Mouse (Mus musculus) urinary bladder, postnatal 25 days (tissue): ENCODE measurements around the gene Rpl12.

Experiments used
- DNase-seq: peaks from one replicate; pipeline ENCODE4 v3.0.0; 2022; ENCODE audit warnings: low spot score

Rpl12 gene

GRCm38 (mm10) chr2:32961192-32961995 is at the start of gene Rpl12, which contains the start of gene Lrsam1:
Rpl12 (plus strand) TSS chr2:32961559.
Lrsam1 (minus strand) TSS chr2:32961614.
- DNase-seq, result peak; percentile 93

- DNase-seq, result no peak
Observed at GRCm38 (mm10) chr2:32911639-32912182, 49.6 kb upstream of the Rpl12 start.

GRCm38 (mm10) chr2:32912210-32912804 is 49.1 kb upstream of the Rpl12 start:
- DNase-seq, result peak; percentile 85

- DNase-seq, result no peak
Observed at GRCm38 (mm10) chr2:32914362-32914761, 47.0 kb upstream of the Rpl12 start.

- no peak for DNase-seq
Observed at GRCm38 (mm10) chr2:32914896-32915295, 46.5 kb upstream of the Rpl12 start.

GRCm38 (mm10) chr2:32917526-32917925 is 43.8 kb upstream of the Rpl12 start:
- DNase-seq, result no peak

- no peak for DNase-seq
Observed at GRCm38 (mm10) chr2:32918391-32918790, 43.0 kb upstream of the Rpl12 start.

- DNase-seq, result no peak
Observed at GRCm38 (mm10) chr2:32921235-32921634, 40.1 kb upstream of the Rpl12 start.

- DNase-seq, result no peak
Observed at GRCm38 (mm10) chr2:32921801-32922380, 39.5 kb upstream of the Rpl12 start.

- DNase-seq, result no peak
Observed at GRCm38 (mm10) chr2:32922564-32922963, 38.8 kb upstream of the Rpl12 start.

- no peak for DNase-seq
Observed at GRCm38 (mm10) chr2:32923551-32924250, 37.7 kb upstream of the Rpl12 start.

GRCm38 (mm10) chr2:32924306-32924844 is 37.0 kb upstream of the Rpl12 start:
- DNase-seq, result no peak

- no peak for DNase-seq
Observed at GRCm38 (mm10) chr2:32926330-32927075, 34.9 kb upstream of the Rpl12 start.

GRCm38 (mm10) chr2:32927624-32928234 is 33.6 kb upstream of the Rpl12 start:
- no peak for DNase-seq

GRCm38 (mm10) chr2:32928235-32928946 is 33.0 kb upstream of the Rpl12 start:
- peak; percentile 72 for DNase-seq

- DNase-seq, result no peak
Observed at GRCm38 (mm10) chr2:32928947-32929829, 32.2 kb upstream of the Rpl12 start.

GRCm38 (mm10) chr2:32931730-32932129 is 29.6 kb upstream of the Rpl12 start:
- DNase-seq, result no peak

GRCm38 (mm10) chr2:32938741-32939140 is 22.6 kb upstream of the Rpl12 start:
- DNase-seq, result no peak

GRCm38 (mm10) chr2:32939418-32939817 is 21.9 kb upstream of the Rpl12 start:
- DNase-seq, result no peak
